In genomic region chr16:32597909-32598381, GRCm38 (mm10) we compare ENCODE assay signal across 8 mouse cellular contexts. TPM values are rescaled to one million over a fixed set of nuclear protein-coding genes. Genes with fewer than 3 reads are reported as not detected.
DNase-seq lines count a peak whose midpoint lies in the region; ATAC-seq lines count a peak whose summit lies in the region.

No protein-coding gene starts in this region.

- H3K9ac ChIP-seq in hindbrain, embryonic 16.5 days (ENCODE audit: low read depth, low read length): no peak overlapping the region

- H3K4me1 ChIP-seq in hindbrain, embryonic 16.5 days (ENCODE audit: control insufficient read depth, insufficient read depth, low read depth, low read length): no peaks in the 10 kb centered on the region

- peak; percentile 11 for DNase-seq in gastrocnemius, postnatal 14 days
- DNase-seq in gastrocnemius, postnatal 25 days: no peak
- peak; percentile 75 for DNase-seq in 3T3-L1 (ENCODE audit: low read depth, low spot score)
- peak; percentile 16 for DNase-seq in adrenal gland, postnatal 25 days
- no peak for DNase-seq in B cell, adult 2 months
- no peak for DNase-seq in thymus, postnatal 10 days (ENCODE audit: low spot score in 2 of 2)
- no peak for DNase-seq in urinary bladder, adult 18-20 months (ENCODE audit: low spot score in 2 of 2)

- H3K27ac ChIP-seq in hindbrain, embryonic 16.5 days (ENCODE audit: low read depth, low read length): peak overlapping the region; percentile 57; the same call in 1 of the 2 replicates

- no peak overlapping the region for H3K4me3 ChIP-seq in hindbrain, embryonic 16.5 days (ENCODE audit: low read length)

- H3K36me3 ChIP-seq in hindbrain, embryonic 16.5 days (ENCODE audit: control insufficient read depth, insufficient read depth, low read length): no peaks in the 10 kb centered on the region

- H3K4me2 ChIP-seq in hindbrain, embryonic 16.5 days (ENCODE audit: low read length): 0 out of 2 replicates have a peak overlapping the region, but pooled peaks have one; percentile 10

- peak; percentile 95 for ATAC-seq in hindbrain, embryonic 16.5 days

- no peaks in the 10 kb centered on the region for H3K9me3 ChIP-seq in hindbrain, embryonic 16.5 days (ENCODE audit: control insufficient read depth, low read length)

- H3K27me3 ChIP-seq in hindbrain, embryonic 16.5 days (replicated peaks; ENCODE audit: control insufficient read depth, insufficient read depth, low read length): no peaks in the 10 kb centered on the region

- intact Hi-C loops in gastrocnemius, postnatal 14 days (cut with DNase I; ENCODE audit: low total_unique reads): no loop called here

- 33% methylated on average over 4 of the region's 4 CpGs for WGBS in hindbrain, embryonic 16.5 days

RNA-seq across cellular contexts. Expression of gene Tfrc, which starts 10.8 kb away (rescaled TPM):
- 100 to 1,000 TPM; 285 to 408 TPM for total RNA-seq in gastrocnemius, postnatal 14 days (2021)
- total RNA-seq in gastrocnemius, postnatal 25 days (2021): 100 to 1,000 TPM; 192 to 211 TPM
- 37.9 and 42.6 TPM in 2 replicates for total RNA-seq in adrenal gland, postnatal 25 days (2021)
- polyA plus RNA-seq in hindbrain, embryonic 16.5 days (2015; fragmentation: Nextera tagmentation; extraction: Ambion mirVana): 26.3 and 36.5 TPM in 2 replicates

RNA-seq across cellular contexts. Expression of gene Tnk2, which starts 45.7 kb away (rescaled TPM):
- total RNA-seq in gastrocnemius, postnatal 14 days (2021): 10 to 100 TPM; 34.6 to 42.8 TPM
- total RNA-seq in gastrocnemius, postnatal 25 days (2021): 10 to 100 TPM; 35.7 to 41.4 TPM
- 34.8 and 52.2 TPM in 2 replicates for total RNA-seq in adrenal gland, postnatal 25 days (2021)
- 19.3 and 22.6 TPM in 2 replicates for polyA plus RNA-seq in hindbrain, embryonic 16.5 days (2015; fragmentation: Nextera tagmentation; extraction: Ambion mirVana)

Comparison
In these comparisons a context has a peak if more than half of its experiments do, and no peak if none do; other contexts are left out.
1. DNase-seq: peak in gastrocnemius, postnatal 14 days (single experiment), 3T3-L1 (single experiment) and adrenal gland, postnatal 25 days (single experiment); none in gastrocnemius, postnatal 25 days (single experiment), B cell, adult 2 months (0 of 2), thymus, postnatal 10 days (0 of 2) and urinary bladder, adult 18-20 months (0 of 2).